Mouse (Mus musculus) heart, embryonic 15.5 days (tissue): ENCODE data around the gene Olfr1378. TPM values are rescaled to one million over a fixed set of nuclear protein-coding genes. Genes with fewer than 3 reads are reported as not detected.

Experiments used
- ATAC-seq: fragments of 200-750 bp; cut with Nextera tagmentation; replicated peaks from 2 replicates; pipeline ENCODE4 v1.8.0; 2017; ENCODE audit warnings: low read depth, moderate TSS enrichment; ENCODE audit not compliant: insufficient number of reproducible peaks, insufficient read depth, low FRiP score
- H3K27ac ChIP-seq: fragments of 300-500 bp; sonication (generic); 2 replicates; pipeline ENCODE4 v1.5.1; 2015; ENCODE audit warnings: mild to moderate bottlenecking, inconsistent platforms
- H3K27me3 ChIP-seq: fragments of 300-500 bp; sonication (generic); 2 replicates; pipeline ENCODE4 v1.6.1; 2015; ENCODE audit warnings: inconsistent platforms
- H3K36me3 ChIP-seq: fragments of 300-500 bp; sonication (generic); 2 replicates; pipeline ENCODE4 v1.6.1; 2015; ENCODE audit warnings: mild to moderate bottlenecking, inconsistent platforms
- H3K4me1 ChIP-seq: fragments of 300-500 bp; sonication (generic); replicated peaks from 2 replicates; pipeline ENCODE4 v1.6.1; 2015; ENCODE audit warnings: inconsistent platforms
- H3K4me2 ChIP-seq: fragments of 300-500 bp; sonication (generic); 2 replicates; pipeline ENCODE4 v1.6.1; 2015; ENCODE audit warnings: inconsistent platforms, mild to moderate bottlenecking, moderate library complexity
- H3K4me3 ChIP-seq: fragments of 300-500 bp; sonication (generic); 2 replicates; pipeline ENCODE4 v1.5.1; 2015; ENCODE audit warnings: mild to moderate bottlenecking, inconsistent platforms
- H3K9ac ChIP-seq: fragments of 300-500 bp; sonication (generic); 2 replicates; pipeline ENCODE4 v1.6.1; 2015; ENCODE audit warnings: mild to moderate bottlenecking, inconsistent platforms
- H3K9me3 ChIP-seq: fragments of 300-500 bp; sonication (generic); replicated peaks from 2 replicates; pipeline ENCODE4 v1.6.1; 2016; ENCODE audit warnings: inconsistent platforms
- WGBS: fragments of 180-500 bp; shearing (Covaris S2); methylation state at CpG from one replicate; pipeline ENCODE4 v1.1.7; 2015; ENCODE audit warnings: mixed read lengths; 5-methylcytosine and 5-hydroxymethylcytosine counted together
- polyA plus RNA-seq: library from polyadenylated mRNA; unstranded; fragments of >200 nt; fragmentation: Nextera tagmentation; extraction: Ambion mirVana; gene quantifications from 2 replicates; pipeline ENCODE4 v1.2.1, GENCODE M21; 2015

The Olfr1378 gene
- not detected in 2 replicates for polyA plus RNA-seq

DNA sequence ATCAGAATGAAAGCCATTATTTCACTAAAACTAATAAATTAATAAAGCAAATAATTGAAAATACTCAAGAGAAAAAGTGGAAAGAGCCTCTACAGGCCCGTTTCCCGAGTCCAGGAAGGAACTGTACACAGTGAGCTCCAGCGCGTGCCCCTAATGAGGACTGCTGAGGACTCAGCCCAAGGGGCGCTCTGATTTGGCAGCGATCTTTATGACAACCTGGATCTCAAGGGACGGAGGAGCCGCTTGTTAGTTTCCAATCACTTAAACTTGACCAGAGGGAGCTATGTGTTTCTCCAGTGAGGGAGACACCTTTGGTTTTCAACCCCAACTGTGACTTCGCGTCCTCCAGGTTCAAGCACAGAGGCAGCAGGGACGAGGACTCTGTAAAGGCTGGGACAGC, at the start of gene Olfr1378:
Olfr1378 (plus strand) TSS at position 301 of the 400 bp plus-strand sequence.
- H3K9ac ChIP-seq, result no peak within 1 kb of the TSS
- ATAC-seq, result no peak
- no peaks in the 10 kb centered on the region for H3K4me1 ChIP-seq
- no peak within 1 kb of the TSS for H3K4me3 ChIP-seq
- no peak within 1 kb of the TSS for H3K4me2 ChIP-seq
- H3K36me3 ChIP-seq, result no peaks in the 10 kb centered on the region
- H3K27me3 ChIP-seq, result peaks cover 8% of the 10 kb centered on the region; the same call in 1 of the 2 replicates
- no peak within 1 kb of the TSS for H3K27ac ChIP-seq
- H3K9me3 ChIP-seq, result no peaks in the 10 kb centered on the region
- 81% methylated on average over 11 of the region's 11 CpGs for WGBS

DNA sequence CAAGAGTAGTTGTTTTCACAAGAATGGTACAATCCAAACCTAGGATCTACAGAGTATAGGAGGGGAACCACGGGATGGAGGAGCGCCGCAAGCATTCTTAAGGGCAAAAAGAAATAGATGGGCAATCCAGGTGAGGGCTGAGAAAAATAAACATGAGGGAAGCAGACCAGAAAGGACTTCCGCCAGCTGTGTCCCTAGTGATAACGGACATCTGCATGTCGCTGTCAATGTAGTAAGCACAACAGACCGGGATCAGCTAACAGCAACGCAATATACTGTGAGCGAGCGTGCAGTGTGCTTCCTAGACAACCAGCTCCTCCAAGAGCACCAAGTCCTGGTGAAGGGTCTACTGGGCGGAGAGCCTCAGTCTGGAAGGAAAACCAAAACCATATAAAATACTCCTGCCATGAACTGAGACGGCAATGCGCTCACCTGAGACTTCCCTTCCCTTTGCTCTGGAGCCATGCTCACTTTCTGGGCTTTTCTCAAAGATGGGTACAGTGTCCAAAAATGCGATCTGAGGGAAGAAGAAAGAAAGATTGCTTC, 35.8 kb upstream of the Olfr1378 start:
- Histone ChIP-seq H3K4me3 (peak overlapping the region; percentile 86), H3K9me3 (no peaks in the 10 kb centered on the region), H3K9ac (peak overlapping the region; percentile 76), H3K27ac (no peak overlapping the region), H3K36me3 (no peaks in the 10 kb centered on the region), H3K27me3 (0 out of 2 replicates have a peak, but pooled peaks cover 1% of the 10 kb centered on the region), H3K4me2 (peak overlapping the region; percentile 94), H3K4me1 (peaks cover 9% of the 10 kb centered on the region; the same call in 1 of the 2 replicates)
- no peak for ATAC-seq
- WGBS, result 18% methylated on average over 14 of the region's 14 CpGs

DNA sequence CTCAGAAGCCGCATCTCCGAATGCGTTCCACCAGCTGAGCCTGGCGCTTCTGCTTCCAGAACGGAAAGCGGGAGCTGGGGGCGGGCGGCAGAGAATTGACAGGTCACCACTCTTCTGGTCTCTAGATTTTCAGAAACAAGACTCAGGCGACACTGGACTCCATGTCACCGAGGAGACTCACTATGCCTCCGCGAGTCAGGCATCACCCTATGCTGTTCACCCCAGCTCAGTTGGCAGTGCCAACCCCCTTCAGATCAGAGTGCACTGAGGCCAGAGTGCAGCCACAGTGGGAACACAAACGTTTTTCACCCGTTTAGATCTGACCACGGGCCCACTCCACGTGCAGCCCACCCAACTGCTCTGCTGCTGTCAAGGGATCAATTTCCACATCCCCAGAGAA, 35.3 kb upstream of the Olfr1378 start:
- Histone ChIP-seq H3K9me3 (no peaks in the 10 kb centered on the region), H3K27ac (peak overlapping the region; percentile 57), H3K4me1 (peaks cover 9% of the 10 kb centered on the region; the same call in 1 of the 2 replicates), H3K9ac (peak overlapping the region; percentile 76), H3K27me3 (0 out of 2 replicates have a peak, but pooled peaks cover 2% of the 10 kb centered on the region), H3K36me3 (no peaks in the 10 kb centered on the region), H3K4me3 (peak overlapping the region; percentile 86), H3K4me2 (peak overlapping the region; percentile 94)
- ATAC-seq, result peak; percentile 63
- under 1% methylated on average over 16 of the region's 16 CpGs for WGBS

DNA sequence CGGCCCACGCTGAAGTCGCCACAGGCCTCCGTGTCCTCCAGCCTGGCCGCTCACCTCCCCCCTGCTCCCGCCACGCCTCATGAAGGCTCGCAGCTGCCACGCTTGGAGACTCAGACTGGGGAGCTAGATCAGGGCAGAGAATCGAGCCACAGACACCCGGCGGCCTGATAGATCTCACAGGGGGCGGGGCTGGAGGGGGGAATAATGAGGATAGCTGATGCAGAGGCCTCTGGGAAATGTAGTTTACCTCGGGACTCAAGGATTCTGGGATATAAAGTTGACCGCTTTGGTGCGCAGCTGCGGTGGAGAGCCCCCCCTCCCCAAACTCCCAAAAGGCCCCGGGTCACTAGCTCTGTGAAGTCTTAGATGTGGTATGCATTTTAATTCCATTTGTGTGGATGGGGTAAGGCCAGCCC, 34.9 kb upstream of the Olfr1378 start, which contains the start of gene Zfp354b:
Zfp354b (minus strand) TSS at position 183 of the 416 bp plus-strand sequence.
- Histone ChIP-seq H3K4me3 (peak within 1 kb of the TSS; percentile 86), H3K27ac (peak within 1 kb of the TSS; percentile 57), H3K9ac (peak within 1 kb of the TSS; percentile 76), H3K27me3 (0 out of 2 replicates have a peak, but pooled peaks cover 2% of the 10 kb centered on the region), H3K9me3 (no peaks in the 10 kb centered on the region), H3K4me2 (peak within 1 kb of the TSS; percentile 94), H3K4me1 (peaks cover 9% of the 10 kb centered on the region; the same call in 1 of the 2 replicates), H3K36me3 (no peaks in the 10 kb centered on the region)
- 2% methylated on average over 18 of the region's 18 CpGs for whole genome bisulfite sequencing
- ATAC-seq, result peak; percentile 89

DNA sequence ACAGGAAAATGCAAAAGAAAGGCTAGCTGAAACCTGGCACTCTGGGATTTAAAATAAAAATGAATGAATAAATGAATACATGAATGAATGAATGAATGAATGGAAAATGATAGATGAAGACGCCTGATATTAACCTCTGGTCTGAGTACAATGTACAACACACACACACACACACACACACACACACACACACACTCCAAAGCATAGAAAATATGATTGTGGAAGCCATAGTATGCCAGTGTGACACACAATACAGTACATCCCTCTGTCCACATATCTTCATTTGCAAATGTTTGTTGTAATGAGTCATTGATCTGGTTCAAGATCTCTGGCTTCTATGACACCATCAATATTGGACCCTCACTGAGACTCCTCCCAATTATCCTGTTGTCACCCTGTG, 34.3 kb upstream of the Olfr1378 start:
- H3K4me2 ChIP-seq, result peak overlapping the region; percentile 94
- no peak overlapping the region; the same call in 1 of the 2 replicates for H3K4me3 ChIP-seq
- H3K27ac ChIP-seq, result no peak overlapping the region
- WGBS, result 62% methylated on average over 1 of the region's 1 CpGs
- peaks cover 9% of the 10 kb centered on the region; the same call in 1 of the 2 replicates for H3K4me1 ChIP-seq
- H3K36me3 ChIP-seq, result no peaks in the 10 kb centered on the region
- ATAC-seq, result no peak
- H3K27me3 ChIP-seq, result 0 out of 2 replicates have a peak, but pooled peaks cover 2% of the 10 kb centered on the region
- H3K9ac ChIP-seq, result 0 out of 2 replicates have a peak overlapping the region, but pooled peaks have one; percentile 76
- no peaks in the 10 kb centered on the region for H3K9me3 ChIP-seq

DNA sequence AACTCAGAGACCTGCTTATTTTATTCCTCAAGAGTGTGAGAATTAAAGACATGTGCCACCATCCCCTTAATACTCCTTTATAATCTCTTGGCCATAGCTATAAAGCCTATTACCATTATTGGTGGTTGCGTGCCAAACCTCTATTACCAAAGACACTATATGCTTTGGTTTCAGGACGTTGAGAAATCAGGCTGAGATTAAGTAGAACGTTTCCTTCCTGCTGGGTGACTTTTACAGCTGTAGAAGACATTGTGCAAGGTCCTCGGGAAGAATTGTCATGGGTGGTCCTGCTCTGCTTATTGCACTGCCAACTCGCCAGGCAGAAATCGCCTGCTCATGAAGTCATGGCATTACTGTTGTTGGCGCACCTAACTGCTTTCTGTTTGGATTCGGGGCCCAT, 27.9 kb upstream of the Olfr1378 start:
- no peaks in the 10 kb centered on the region for H3K36me3 ChIP-seq
- no peak overlapping the region for H3K4me3 ChIP-seq
- H3K4me2 ChIP-seq, result no peak overlapping the region
- H3K9me3 ChIP-seq, result no peaks in the 10 kb centered on the region
- H3K27me3 ChIP-seq, result peaks cover 14% of the 10 kb centered on the region
- no peak for ATAC-seq
- H3K4me1 ChIP-seq, result no peaks in the 10 kb centered on the region
- H3K27ac ChIP-seq, result no peak overlapping the region
- H3K9ac ChIP-seq, result no peak overlapping the region
- 68% methylated on average over 8 of the region's 8 CpGs for WGBS

DNA sequence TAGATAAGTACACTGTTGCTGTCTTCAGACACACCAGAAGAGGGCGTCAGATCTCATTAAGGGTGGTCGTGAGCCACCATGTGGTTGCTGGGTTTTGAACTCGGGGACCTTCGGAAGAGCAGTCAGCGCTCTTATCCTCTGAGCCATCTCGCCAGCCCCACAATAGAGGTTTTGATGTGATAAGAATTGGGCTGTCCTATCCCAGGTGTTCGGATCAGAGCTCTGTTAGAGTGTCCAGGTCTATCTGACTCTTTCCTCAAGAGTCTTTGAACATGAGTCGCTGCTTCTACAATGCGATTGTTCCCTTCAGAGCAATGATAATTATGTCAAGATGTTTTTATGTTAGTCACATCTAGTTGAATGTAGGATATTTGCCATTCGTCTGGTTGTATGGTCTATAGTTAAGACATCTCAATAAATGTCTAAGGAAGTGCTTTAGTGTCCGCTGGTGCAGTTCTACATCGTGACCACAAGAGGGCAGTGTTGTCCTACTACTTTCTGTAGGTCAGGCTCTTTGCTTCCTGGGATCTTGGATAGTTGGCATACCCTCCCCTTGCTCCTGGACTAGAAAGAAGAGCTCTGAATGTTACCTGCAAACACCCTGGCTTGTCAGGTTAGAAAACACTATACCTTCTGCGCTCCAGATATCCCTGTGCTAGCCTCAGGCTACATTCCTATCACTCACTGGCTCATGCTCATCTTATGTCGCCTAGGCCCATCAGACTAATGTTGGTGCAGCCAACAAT, 26.5 kb upstream of the Olfr1378 start:
- no peaks in the 10 kb centered on the region for H3K9me3 ChIP-seq
- H3K4me1 ChIP-seq, result no peaks in the 10 kb centered on the region
- H3K4me3 ChIP-seq, result no peak overlapping the region
- ATAC-seq, result no peak
- WGBS, result 34% methylated on average over 14 of the region's 14 CpGs
- no peak overlapping the region for H3K4me2 ChIP-seq
- peaks cover 22% of the 10 kb centered on the region for H3K27me3 ChIP-seq
- H3K36me3 ChIP-seq, result no peaks in the 10 kb centered on the region
- H3K9ac ChIP-seq, result no peak overlapping the region
- no peak overlapping the region for H3K27ac ChIP-seq

DNA sequence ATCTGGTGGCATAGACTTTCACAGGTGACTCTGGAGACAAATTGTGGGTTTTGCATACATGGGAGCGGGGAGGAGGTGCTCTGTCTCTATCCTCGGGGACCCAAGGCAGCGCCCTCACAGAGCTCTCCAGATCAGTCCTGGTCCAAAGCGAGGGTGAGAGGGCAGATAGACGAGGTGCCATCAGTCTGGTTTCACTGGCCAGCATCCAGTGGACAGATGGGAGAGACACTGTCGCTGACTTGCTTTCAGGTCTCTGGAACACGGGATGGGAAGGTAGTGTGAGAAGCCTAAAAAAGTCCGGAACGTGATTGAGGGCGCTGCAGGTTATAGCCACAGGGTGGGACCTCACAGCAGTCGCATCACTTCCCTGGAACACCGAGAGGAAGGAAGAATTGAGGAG, 23.9 kb upstream of the Olfr1378 start:
- Histone ChIP-seq H3K9me3 (no peaks in the 10 kb centered on the region), H3K4me1 (no peaks in the 10 kb centered on the region), H3K4me2 (no peak overlapping the region), H3K27me3 (peaks cover 20% of the 10 kb centered on the region), H3K36me3 (no peaks in the 10 kb centered on the region), H3K27ac (no peak overlapping the region), H3K9ac (no peak overlapping the region), H3K4me3 (no peak overlapping the region)
- no peak for ATAC-seq
- 56% methylated on average over 12 of the region's 12 CpGs for WGBS

DNA sequence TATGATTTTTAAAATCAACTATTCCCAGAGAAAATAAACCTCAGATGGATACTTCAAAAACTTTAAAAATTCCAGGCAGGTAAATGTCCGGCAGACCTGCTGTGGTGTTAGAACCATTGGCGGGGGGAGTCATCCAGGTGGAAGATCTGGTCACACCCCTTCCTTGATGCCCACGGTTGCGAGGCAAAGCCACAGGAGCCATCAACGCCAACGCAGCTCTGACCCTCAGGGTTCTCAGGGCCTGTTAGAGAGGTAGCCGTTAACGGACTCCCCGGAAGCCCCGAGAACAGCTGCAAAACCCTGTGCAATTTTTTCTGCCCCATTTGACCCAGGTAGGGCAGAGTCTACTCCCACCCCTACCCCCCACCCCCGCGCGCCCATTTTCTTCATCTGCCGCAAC, 22.8 kb upstream of the Olfr1378 start, which contains the start of gene 4933414I15Rik:
4933414I15Rik (minus strand) TSS at position 260 of the 400 bp plus-strand sequence.
- WGBS, result 72% methylated on average over 14 of the region's 14 CpGs
- H3K4me1 ChIP-seq, result no peaks in the 10 kb centered on the region
- peaks cover 20% of the 10 kb centered on the region for H3K27me3 ChIP-seq
- H3K36me3 ChIP-seq, result no peaks in the 10 kb centered on the region
- no peak within 1 kb of the TSS for H3K27ac ChIP-seq
- H3K4me3 ChIP-seq, result no peak within 1 kb of the TSS
- no peak within 1 kb of the TSS for H3K9ac ChIP-seq
- no peak within 1 kb of the TSS for H3K4me2 ChIP-seq
- ATAC-seq, result no peak
- no peaks in the 10 kb centered on the region for H3K9me3 ChIP-seq

DNA sequence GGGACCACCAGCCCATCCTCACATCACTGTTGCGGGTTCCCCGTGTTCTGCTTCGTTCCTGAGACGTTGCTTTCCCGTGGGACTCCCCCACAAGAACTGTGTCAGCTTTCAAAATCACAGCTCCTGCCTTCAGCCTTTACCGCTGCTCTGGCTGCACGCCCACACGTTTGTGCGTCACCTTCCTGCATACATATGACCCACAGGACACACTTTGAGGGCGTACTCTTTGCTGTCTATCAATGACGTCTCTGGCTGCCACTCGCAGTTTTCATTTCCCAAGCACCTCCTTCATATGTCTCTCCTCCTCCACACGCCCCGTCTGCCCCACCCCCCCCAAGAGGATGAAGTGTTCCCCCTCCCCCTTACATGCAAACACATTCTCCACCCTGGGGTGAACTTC, 14.0 kb upstream of the Olfr1378 start:
- WGBS, result 51% methylated on average over 14 of the region's 14 CpGs
- Histone ChIP-seq H3K4me1 (no peaks in the 10 kb centered on the region), H3K4me2 (no peak overlapping the region)

DNA sequence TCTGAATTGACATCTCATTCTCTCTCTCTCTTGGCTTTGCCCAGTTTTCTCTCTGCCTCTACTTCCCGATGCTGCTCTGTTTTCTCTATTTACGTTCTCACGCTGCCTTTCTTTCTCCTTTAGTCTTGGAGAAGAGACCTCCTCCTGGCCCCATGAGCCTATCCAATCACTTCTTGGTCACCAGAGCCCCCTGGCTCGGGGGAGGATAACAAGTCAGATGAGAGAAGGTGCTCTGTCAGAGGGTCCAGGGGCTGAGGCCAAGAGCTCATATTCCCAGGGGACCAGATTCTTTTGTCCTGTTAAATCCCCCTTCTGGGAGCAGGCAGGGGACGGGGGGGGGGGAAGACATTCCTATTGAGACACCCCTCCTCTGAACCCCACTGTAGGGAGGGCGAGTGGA, 12.7 kb upstream of the Olfr1378 start, which contains the start of gene Prop1:
Prop1 (minus strand) TSS at position 101 of the 400 bp plus-strand sequence.
- peaks cover 25% of the 10 kb centered on the region for H3K27me3 ChIP-seq
- no peaks in the 10 kb centered on the region for H3K36me3 ChIP-seq
- H3K4me1 ChIP-seq, result no peaks in the 10 kb centered on the region
- no peak for ATAC-seq
- H3K9me3 ChIP-seq, result no peaks in the 10 kb centered on the region
- H3K9ac ChIP-seq, result no peak within 1 kb of the TSS
- no peak within 1 kb of the TSS for H3K4me3 ChIP-seq
- WGBS, result 65% methylated on average over 6 of the region's 6 CpGs
- H3K27ac ChIP-seq, result no peak within 1 kb of the TSS
- H3K4me2 ChIP-seq, result no peak within 1 kb of the TSS

More for the DNA sequence above, 14.0 kb upstream of the Olfr1378 start:
- Histone ChIP-seq H3K27me3 (peaks cover 25% of the 10 kb centered on the region), H3K9me3 (no peaks in the 10 kb centered on the region), H3K27ac (no peak overlapping the region), H3K36me3 (no peaks in the 10 kb centered on the region), H3K4me3 (no peak overlapping the region), H3K9ac (no peak overlapping the region)
- ATAC-seq, result no peak
